Mouse (Mus musculus) embryonic facial prominence, embryonic 12.5 days (tissue): ENCODE measurements around the gene Ttn. TPM values are rescaled to one million over a fixed set of nuclear protein-coding genes. Genes with fewer than 3 reads are reported as not detected.

Experiments used
- ATAC-seq: fragments of 200-750 bp; cut with Nextera tagmentation; 2 replicates; pipeline ENCODE4 v1.8.0; 2017; ENCODE audit not compliant: insufficient number of reproducible peaks, insufficient read depth, low FRiP score, low TSS enrichment
- H3K27ac ChIP-seq: fragments of 300-500 bp; sonication (generic); 2 replicates; pipeline ENCODE4 v1.5.1; 2016; ENCODE audit warnings: mild to moderate bottlenecking
- H3K27me3 ChIP-seq: fragments of 300-500 bp; sonication (generic); 2 replicates; pipeline ENCODE4 v1.6.1; 2016; ENCODE audit warnings: mild to moderate bottlenecking, moderate library complexity
- H3K36me3 ChIP-seq: fragments of 300-500 bp; sonication (generic); 2 replicates; pipeline ENCODE4 v1.6.1; 2016; ENCODE audit warnings: mild to moderate bottlenecking
- H3K4me1 ChIP-seq: fragments of 300-500 bp; sonication (generic); 2 replicates; pipeline ENCODE4 v1.6.1; 2016
- H3K4me2 ChIP-seq: fragments of 300-500 bp; sonication (generic); replicated peaks from 2 replicates; pipeline ENCODE4 v1.6.1; 2016; ENCODE audit warnings: mild to moderate bottlenecking, moderate library complexity
- H3K4me3 ChIP-seq: fragments of 300-500 bp; sonication (generic); 2 replicates; pipeline ENCODE4 v1.5.1; 2016; ENCODE audit warnings: mild to moderate bottlenecking
- H3K9ac ChIP-seq: fragments of 300-500 bp; sonication (generic); 2 replicates; pipeline ENCODE4 v1.6.1; 2016; ENCODE audit warnings: mild to moderate bottlenecking, moderate library complexity
- H3K9me3 ChIP-seq: fragments of 300-500 bp; sonication (generic); 2 replicates; pipeline ENCODE4 v1.6.1; 2016; ENCODE audit warnings: mild to moderate bottlenecking, moderate library complexity
- WGBS: fragments of 180-500 bp; shearing (Covaris S2); methylation state at CpG from one replicate; pipeline ENCODE4 v1.1.7; 2016; 5-methylcytosine and 5-hydroxymethylcytosine counted together
- polyA plus RNA-seq: library from polyadenylated mRNA; unstranded; fragments of >200 nt; fragmentation: Nextera tagmentation; extraction: Ambion mirVana; gene quantifications from 2 replicates; pipeline ENCODE4 v1.2.1, GENCODE M21; 2016

The Ttn gene
- polyA plus RNA-seq, 1 experiment from 2014 or later = 24.1 TPM

GRCm38 (mm10) chr2:76814048-76814817 is 168.1 kb downstream of the Ttn start:
- H3K9me3 ChIP-seq = no peaks in the 10 kb centered on the region

GRCm38 (mm10) chr2:76811160-76811559 is 171.2 kb downstream of the Ttn start:
- Histone ChIP-seq H3K27ac (no peak overlapping the region), H3K36me3 (no peaks in the 10 kb centered on the region), H3K4me3 (no peak overlapping the region), H3K27me3 (no peaks in the 10 kb centered on the region), H3K4me1 (no peaks in the 10 kb centered on the region), H3K9ac (no peak overlapping the region), H3K9me3 (no peaks in the 10 kb centered on the region), H3K4me2 (no peak overlapping the region)
- 95% methylated on average over 17 of the region's 17 CpGs for WGBS
- ATAC-seq = no peak

More at GRCm38 (mm10) chr2:76814048-76814817, 168.1 kb downstream of the Ttn start:
- Histone ChIP-seq H3K9ac (no peak overlapping the region), H3K4me1 (no peaks in the 10 kb centered on the region), H3K27ac (no peak overlapping the region), H3K27me3 (no peaks in the 10 kb centered on the region), H3K4me2 (no peak overlapping the region), H3K4me3 (no peak overlapping the region), H3K36me3 (no peaks in the 10 kb centered on the region)
- ATAC-seq = no peak
- WGBS = 84% methylated on average over 20 of the region's 20 CpGs

- no peak overlapping the region for H3K9ac ChIP-seq
- 92% methylated on average over 10 of the region's 10 CpGs for WGBS
- H3K9me3 ChIP-seq = no peaks in the 10 kb centered on the region
- no peaks in the 10 kb centered on the region for H3K4me1 ChIP-seq
- no peak overlapping the region for H3K4me3 ChIP-seq
- H3K27me3 ChIP-seq = no peaks in the 10 kb centered on the region
- no peak for ATAC-seq
- H3K27ac ChIP-seq = no peak overlapping the region
- H3K4me2 ChIP-seq = no peak overlapping the region
- no peaks in the 10 kb centered on the region for H3K36me3 ChIP-seq
Measured at GRCm38 (mm10) chr2:76808334-76808733, 174.0 kb downstream of the Ttn start.

- no peaks in the 10 kb centered on the region for H3K9me3 ChIP-seq
- H3K4me2 ChIP-seq = no peak overlapping the region
- 65% methylated on average over 7 of the region's 7 CpGs for WGBS
- ATAC-seq = no peak
- no peaks in the 10 kb centered on the region for H3K36me3 ChIP-seq
- H3K4me3 ChIP-seq = no peak overlapping the region
- no peaks in the 10 kb centered on the region for H3K4me1 ChIP-seq
- no peaks in the 10 kb centered on the region for H3K27me3 ChIP-seq
- no peak overlapping the region for H3K27ac ChIP-seq
- no peak overlapping the region for H3K9ac ChIP-seq
Measured at GRCm38 (mm10) chr2:76807284-76807683, 175.1 kb downstream of the Ttn start.

GRCm38 (mm10) chr2:76806861-76807260 is 175.5 kb downstream of the Ttn start:
- H3K9me3 ChIP-seq = no peaks in the 10 kb centered on the region
- WGBS = 54% methylated on average over 9 of the region's 9 CpGs
- no peaks in the 10 kb centered on the region for H3K4me1 ChIP-seq
- ATAC-seq = no peak
- H3K9ac ChIP-seq = no peak overlapping the region
- no peaks in the 10 kb centered on the region for H3K27me3 ChIP-seq
- no peak overlapping the region for H3K27ac ChIP-seq
- H3K4me3 ChIP-seq = no peak overlapping the region
- no peak overlapping the region for H3K4me2 ChIP-seq
- no peaks in the 10 kb centered on the region for H3K36me3 ChIP-seq

- WGBS = 79% methylated on average over 4 of the region's 4 CpGs
- H3K27me3 ChIP-seq = no peaks in the 10 kb centered on the region
- H3K4me1 ChIP-seq = no peaks in the 10 kb centered on the region
- no peak overlapping the region for H3K27ac ChIP-seq
- H3K4me3 ChIP-seq = no peak overlapping the region
- no peak overlapping the region for H3K4me2 ChIP-seq
- ATAC-seq = no peak
- H3K36me3 ChIP-seq = no peaks in the 10 kb centered on the region
- H3K9ac ChIP-seq = no peak overlapping the region
- H3K9me3 ChIP-seq = no peaks in the 10 kb centered on the region
Measured at GRCm38 (mm10) chr2:76806376-76806775, 176.0 kb downstream of the Ttn start.

- H3K9ac ChIP-seq = no peak overlapping the region
- no peaks in the 10 kb centered on the region for H3K27me3 ChIP-seq
- no peaks in the 10 kb centered on the region for H3K9me3 ChIP-seq
- H3K4me3 ChIP-seq = no peak overlapping the region
- no peak for ATAC-seq
- WGBS = 65% methylated on average over 5 of the region's 5 CpGs
- no peak overlapping the region for H3K27ac ChIP-seq
- no peaks in the 10 kb centered on the region for H3K4me1 ChIP-seq
- H3K4me2 ChIP-seq = no peak overlapping the region
- no peaks in the 10 kb centered on the region for H3K36me3 ChIP-seq
Measured at GRCm38 (mm10) chr2:76805191-76805892, 177.0 kb downstream of the Ttn start.

GRCm38 (mm10) chr2:76784171-76784570 is 198.2 kb downstream of the Ttn start:
- Histone ChIP-seq H3K4me2 (no peak overlapping the region), H3K27ac (no peak overlapping the region), H3K9ac (no peak overlapping the region), H3K36me3 (no peaks in the 10 kb centered on the region), H3K4me1 (no peaks in the 10 kb centered on the region), H3K27me3 (no peaks in the 10 kb centered on the region), H3K9me3 (no peaks in the 10 kb centered on the region), H3K4me3 (no peak overlapping the region)
- no peak for ATAC-seq
- 95% methylated on average over 12 of the region's 12 CpGs for WGBS

GRCm38 (mm10) chr2:76780792-76781191 is 201.6 kb downstream of the Ttn start:
- 87% methylated on average over 13 of the region's 13 CpGs for WGBS
- Histone ChIP-seq H3K36me3 (no peaks in the 10 kb centered on the region), H3K27ac (no peak overlapping the region), H3K9ac (no peak overlapping the region), H3K9me3 (no peaks in the 10 kb centered on the region), H3K4me3 (no peak overlapping the region), H3K27me3 (no peaks in the 10 kb centered on the region), H3K4me1 (no peaks in the 10 kb centered on the region), H3K4me2 (no peak overlapping the region)
- ATAC-seq = no peak

- no peak overlapping the region for H3K4me3 ChIP-seq
- no peaks in the 10 kb centered on the region for H3K9me3 ChIP-seq
- no peaks in the 10 kb centered on the region for H3K4me1 ChIP-seq
- no peak overlapping the region for H3K9ac ChIP-seq
- no peaks in the 10 kb centered on the region for H3K36me3 ChIP-seq
- no peak for ATAC-seq
- H3K27ac ChIP-seq = no peak overlapping the region
- no peaks in the 10 kb centered on the region for H3K27me3 ChIP-seq
- 90% methylated on average over 10 of the region's 10 CpGs for WGBS
- no peak overlapping the region for H3K4me2 ChIP-seq
Measured at GRCm38 (mm10) chr2:76769831-76770230, 212.5 kb downstream of the Ttn start.

GRCm38 (mm10) chr2:76767231-76767630 is 215.1 kb downstream of the Ttn start:
- H3K9ac ChIP-seq = no peak overlapping the region
- H3K9me3 ChIP-seq = no peaks in the 10 kb centered on the region
- no peak for ATAC-seq
- H3K27me3 ChIP-seq = no peaks in the 10 kb centered on the region
- no peaks in the 10 kb centered on the region for H3K36me3 ChIP-seq
- no peak overlapping the region for H3K4me3 ChIP-seq
- 94% methylated on average over 12 of the region's 12 CpGs for WGBS
- H3K4me2 ChIP-seq = no peak overlapping the region
- no peak overlapping the region for H3K27ac ChIP-seq
- H3K4me1 ChIP-seq = no peaks in the 10 kb centered on the region

- ATAC-seq = no peak
- WGBS = 92% methylated on average over 13 of the region's 13 CpGs
- H3K27ac ChIP-seq = no peak overlapping the region
Measured at GRCm38 (mm10) chr2:76764526-76764925, 217.8 kb downstream of the Ttn start.

More at GRCm38 (mm10) chr2:76764526-76764925, 217.8 kb downstream of the Ttn start:
- H3K9me3 ChIP-seq = no peaks in the 10 kb centered on the region
- H3K4me3 ChIP-seq = no peak overlapping the region
- H3K9ac ChIP-seq = no peak overlapping the region
- no peak overlapping the region for H3K4me2 ChIP-seq
- H3K27me3 ChIP-seq = no peaks in the 10 kb centered on the region
- no peaks in the 10 kb centered on the region for H3K4me1 ChIP-seq
- H3K36me3 ChIP-seq = no peaks in the 10 kb centered on the region
